Mouse (Mus musculus) C2C12 (cell line): ENCODE measurements around the gene Kifap3.

Experiments used
- CTCF ChIP-seq: IDR thresholded peaks from one replicate; pipeline ENCODE4 v1.5.1; 2011; ENCODE audit not compliant: control insufficient read depth, insufficient read depth, insufficient read length
- MAX ChIP-seq: IDR thresholded peaks from one replicate; pipeline ENCODE4 v1.6.1; 2011; ENCODE audit warnings: mild to moderate bottlenecking, control low read depth
- MYOD1 ChIP-seq: IDR thresholded peaks from one replicate; pipeline ENCODE4 v1.6.1; 2011; ENCODE audit warnings: low read depth; ENCODE audit not compliant: control insufficient read depth, insufficient read length
- USF1 ChIP-seq: IDR thresholded peaks from one replicate; pipeline ENCODE4 v1.6.1; 2011; ENCODE audit warnings: low read depth, mild to moderate bottlenecking, control low read depth, moderate library complexity

DNA sequence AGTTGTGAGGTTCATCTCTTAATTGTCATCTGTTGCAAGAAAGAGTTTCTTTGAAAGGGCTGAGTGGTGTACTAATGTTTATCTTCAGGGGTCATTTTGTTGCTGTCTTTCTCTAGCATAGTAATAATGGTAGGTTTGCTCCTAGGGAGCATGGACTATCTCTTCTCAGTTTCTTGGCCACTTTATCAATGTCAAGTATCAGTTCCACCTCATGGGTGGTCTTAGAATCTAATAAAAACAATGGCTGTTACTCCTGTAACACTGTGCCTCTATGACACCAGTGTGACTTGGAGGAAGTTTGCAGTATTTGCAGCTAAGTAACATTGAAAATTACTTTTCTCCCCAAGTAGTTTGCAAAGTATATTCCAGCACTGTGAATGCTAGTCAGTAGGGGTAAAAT is 110.2 kb downstream of the Kifap3 start:
- TF ChIP-seq CTCF (no peak), USF1 (no peak), MYOD1 (no peak), MAX (no peak)
